Mouse (Mus musculus) G1E (cell line): ENCODE measurements around the gene Cabp2. TPM values are rescaled to one million over a fixed set of nuclear protein-coding genes. Genes with fewer than 3 reads are reported as not detected.
"Not testable (repeated sequence)": the region's sequence is repeated elsewhere in the genome, so short reads cannot be mapped to it uniquely, and the experiment has no call there.

ENCODE experiments used
- ATAC-seq: 2 replicates; pipeline ENCODE4 v1.8.0; 2016; ENCODE audit warnings: mild to moderate bottlenecking; ENCODE audit not compliant: insufficient number of reproducible peaks, poor library complexity, low FRiP score, severe bottlenecking; ENCODE audit errors: extremely low read depth
- DNase-seq: peaks from one replicate; pipeline ENCODE4 v3.0.0; 2012; ENCODE audit warnings: low spot score
- H3K27me3 ChIP-seq: 2 replicates; pipeline ENCODE4 v1.6.1; 2012; ENCODE audit warnings: mild to moderate bottlenecking, low read length, inconsistent platforms; ENCODE audit not compliant: insufficient read depth
- H3K36me3 ChIP-seq: replicated peaks from 2 replicates; pipeline ENCODE3; 2012; ENCODE audit warnings: mild to moderate bottlenecking, inconsistent platforms
- H3K4me1 ChIP-seq: 2 replicates; pipeline ENCODE4 v1.6.1; 2012; ENCODE audit warnings: low read depth, low read length, inconsistent platforms, mixed read lengths; ENCODE audit not compliant: insufficient read depth
- H3K4me3 ChIP-seq: 2 replicates; pipeline ENCODE4 v1.5.1; 2012; ENCODE audit warnings: low read depth, mild to moderate bottlenecking, inconsistent platforms, low read length, moderate library complexity, mixed read lengths
- H3K9me3 ChIP-seq: replicated peaks from 2 replicates; pipeline ENCODE4 v1.6.1; 2012; ENCODE audit warnings: inconsistent platforms
- CTCF ChIP-seq: IDR thresholded peaks from 2 replicates; pipeline ENCODE4 v1.5.1; 2012; ENCODE audit warnings: low read depth, low read length, inconsistent platforms, mixed read lengths
- GATA1 ChIP-seq: IDR thresholded peaks from 2 replicates; pipeline ENCODE4 v1.6.1; 2012; ENCODE audit warnings: borderline replicate concordance, low read length, inconsistent platforms, mixed read lengths
- GATA2 ChIP-seq: IDR thresholded peaks from 2 replicates; pipeline ENCODE4 v1.6.1; 2012; ENCODE audit warnings: low read depth, low read length, inconsistent platforms, borderline replicate concordance
- POLR2AphosphoS5 ChIP-seq: IDR thresholded peaks from 2 replicates; pipeline ENCODE4 v1.6.1; 2012; ENCODE audit warnings: low read depth, low read length, inconsistent platforms; ENCODE audit not compliant: insufficient replicate concordance
- TAL1 ChIP-seq: conservative IDR thresholded peaks from 2 replicates; pipeline ENCODE4 v1.6.1; 2012; ENCODE audit warnings: low read depth, low read length, inconsistent platforms, mixed read lengths
- polyA plus RNA-seq: library from polyadenylated mRNA; stranded (reverse); fragments of >175 nt; gene quantifications from 2 replicates; pipeline ENCODE4 v1.2.3, GENCODE M21; 2012
- total RNA-seq, 2 experiments: library from RNA; stranded (forward) in 1 of 2; stranded (reverse) in 1 of 2; fragments of 200-1000 nt in 1 of 2; fragments of >200 nt in 1 of 2; fragmentation: Nextera tagmentation in 1 of 2; gene quantifications; 2 replicates each; pipeline ENCODE4 v1.2.3; 2014 to 2017

The Cabp2 gene
- total and polyA plus RNA-seq, 3 experiments = not detected

DNA sequence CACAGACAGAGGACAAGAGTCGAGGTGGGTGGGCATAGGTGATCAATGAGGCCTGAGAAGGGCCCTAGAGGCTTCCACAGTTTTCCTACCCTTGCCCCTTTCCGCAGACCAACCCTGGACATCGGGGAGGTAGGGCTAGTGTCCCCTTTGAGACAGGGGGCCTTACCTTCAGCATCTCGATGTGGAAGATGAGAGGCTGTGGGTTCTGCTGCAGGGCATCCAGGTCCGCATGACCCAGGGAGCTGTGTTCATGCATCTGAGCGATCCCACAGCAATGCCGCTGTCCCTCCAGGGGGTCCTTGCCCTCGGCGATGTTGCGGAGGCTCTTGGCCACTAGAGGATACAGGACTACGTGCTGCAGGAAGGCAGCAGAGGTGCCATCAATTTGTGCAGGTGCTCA lies 34.4 kb downstream of the Cabp2 start:
- ATAC-seq = no peak
- no peak for TF ChIP-seq GATA1
- TF ChIP-seq TAL1 = no peak
- no peak for TF ChIP-seq POLR2AphosphoS5
- no peak for TF ChIP-seq CTCF
- no peak for TF ChIP-seq GATA2
- Histone ChIP-seq H3K27me3 (no peaks in the 10 kb centered on the region), H3K36me3 (peaks cover 84% of the 10 kb centered on the region), H3K4me3 (no peak overlapping the region), H3K9me3 (no peaks in the 10 kb centered on the region), H3K4me1 (peaks cover 52% of the 10 kb centered on the region)
- DNase-seq = no peak

DNA sequence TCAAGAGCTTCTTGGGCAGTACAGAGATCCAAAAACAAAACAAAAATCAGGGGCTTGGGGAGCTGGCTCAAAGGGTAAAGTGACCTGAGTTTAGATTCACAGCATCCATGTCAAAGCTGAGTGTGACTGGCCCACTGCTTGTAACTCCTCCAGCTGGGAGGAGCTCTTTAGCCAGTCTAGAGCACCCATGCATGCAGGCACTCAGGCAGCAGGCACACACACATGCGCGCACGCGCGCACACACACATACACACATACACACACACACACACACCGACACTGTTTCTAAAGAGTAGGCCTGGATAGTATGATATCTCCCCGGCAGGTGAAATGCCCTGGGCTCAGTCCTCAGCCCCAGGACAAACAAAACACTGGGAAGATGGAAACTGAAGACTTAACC lies 35.6 kb downstream of the Cabp2 start:
- no peak for ATAC-seq
- H3K4me1 ChIP-seq = peaks cover 62% of the 10 kb centered on the region
- H3K36me3 ChIP-seq = peaks cover 72% of the 10 kb centered on the region
- no peak for DNase-seq
- no peak for TF ChIP-seq CTCF
- TF ChIP-seq GATA2 = no peak
- TF ChIP-seq TAL1 = no peak
- no peak for TF ChIP-seq POLR2AphosphoS5
- no peak for TF ChIP-seq GATA1
- no peak overlapping the region for H3K4me3 ChIP-seq
- no peaks in the 10 kb centered on the region for H3K27me3 ChIP-seq
- no peaks in the 10 kb centered on the region for H3K9me3 ChIP-seq

DNA sequence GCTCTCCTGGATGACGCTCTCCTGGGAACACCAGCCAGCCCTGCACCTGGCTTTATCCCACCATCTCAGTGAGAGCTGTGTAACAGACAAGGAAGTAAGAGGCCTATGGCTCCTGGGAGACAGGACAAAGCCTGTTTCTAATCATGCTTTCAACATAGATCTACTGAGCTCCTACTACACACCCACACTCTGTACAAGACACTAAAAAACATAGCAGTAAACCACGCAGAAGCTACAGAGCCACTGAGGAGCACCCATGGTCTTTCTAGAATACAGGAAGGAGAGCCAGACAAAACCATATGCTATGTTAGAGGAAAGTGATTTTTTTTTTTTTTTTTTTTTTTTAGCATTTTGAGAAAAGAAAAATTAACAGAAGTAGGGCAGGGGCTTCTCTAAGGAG lies 37.0 kb downstream of the Cabp2 start:
- TF ChIP-seq CTCF (no peak), GATA2 (no peak), POLR2AphosphoS5 (no peak), GATA1 (no peak), TAL1 (no peak)
- no peaks in the 10 kb centered on the region for H3K9me3 ChIP-seq
- no peak for ATAC-seq

DNA sequence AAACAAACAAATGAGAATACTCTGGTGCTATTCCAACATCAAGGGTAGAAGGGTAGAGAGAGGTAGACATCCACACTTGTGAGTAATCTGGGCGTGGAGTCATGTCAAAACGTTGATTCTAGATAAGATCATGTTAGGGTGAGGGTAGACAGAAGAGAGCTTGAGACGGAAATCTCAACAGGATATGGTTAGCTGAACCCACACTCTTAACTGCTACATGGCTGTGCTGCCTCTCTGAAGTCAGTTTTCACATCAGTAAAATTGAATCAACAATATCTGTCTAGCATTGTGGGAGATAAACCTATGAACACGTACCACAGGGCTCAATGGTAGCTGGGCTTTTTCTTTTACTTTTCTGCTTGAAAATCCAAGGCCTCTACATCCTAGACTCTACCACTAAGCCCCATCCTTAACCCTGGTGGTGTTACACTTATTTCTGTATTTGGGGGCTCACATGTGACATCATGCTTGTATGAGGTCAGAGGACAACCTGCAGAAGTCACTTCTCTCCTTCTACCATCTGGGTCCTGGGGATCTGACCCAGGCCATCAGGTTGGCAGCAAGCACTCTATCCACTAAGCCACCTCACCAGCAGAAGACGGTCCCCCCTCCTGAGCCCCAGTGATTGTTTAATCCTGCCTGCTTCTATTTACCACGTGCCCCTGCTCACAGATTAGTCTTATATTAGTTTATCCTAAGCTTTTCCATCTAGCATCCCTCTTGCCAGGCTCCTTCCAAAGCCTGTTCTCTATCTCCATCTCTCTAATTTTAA lies 38.5 kb downstream of the Cabp2 start:
- Histone ChIP-seq H3K36me3 (peaks cover 45% of the 10 kb centered on the region), H3K27me3 (no peaks in the 10 kb centered on the region), H3K4me3 (peak overlapping the region; percentile 73; the same call in 1 of the 2 replicates), H3K4me1 (peaks cover 64% of the 10 kb centered on the region), H3K9me3 (no peaks in the 10 kb centered on the region)
- TF ChIP-seq CTCF (no peak), GATA2 (no peak), POLR2AphosphoS5 (no peak), GATA1 (no peak), TAL1 (no peak)
- DNase-seq (no peak), ATAC-seq (no peak)

More for the DNA sequence above, 37.0 kb downstream of the Cabp2 start:
- H3K4me3 ChIP-seq = no peak overlapping the region
- H3K27me3 ChIP-seq = no peaks in the 10 kb centered on the region
- peaks cover 64% of the 10 kb centered on the region for H3K4me1 ChIP-seq
- no peak for DNase-seq
- H3K36me3 ChIP-seq = peaks cover 58% of the 10 kb centered on the region

DNA sequence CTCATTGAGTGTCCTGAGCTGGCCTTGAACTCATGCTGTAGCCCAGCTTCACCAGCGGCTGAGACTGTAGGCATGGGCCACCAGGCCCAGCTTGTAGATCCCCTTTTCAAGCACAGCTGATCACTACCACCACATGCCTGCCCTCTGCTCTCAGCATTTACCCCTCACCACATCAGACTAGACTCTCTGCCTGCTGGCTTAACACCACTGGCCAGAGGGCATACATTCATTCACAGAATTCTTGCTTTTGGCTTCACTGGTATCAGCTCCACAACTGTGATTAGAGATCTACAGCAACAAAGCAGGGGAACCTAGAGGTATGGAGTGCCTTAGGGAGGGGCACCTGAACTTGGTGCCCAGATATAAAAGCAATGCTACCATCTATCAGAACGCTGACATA lies 39.1 kb downstream of the Cabp2 start:
- Histone ChIP-seq H3K4me3 (peak overlapping the region; percentile 73; the same call in 1 of the 2 replicates), H3K4me1 (peaks cover 64% of the 10 kb centered on the region), H3K36me3 (peaks cover 39% of the 10 kb centered on the region), H3K9me3 (no peaks in the 10 kb centered on the region), H3K27me3 (no peaks in the 10 kb centered on the region)
- TF ChIP-seq TAL1 (no peak), GATA2 (no peak), POLR2AphosphoS5 (no peak), CTCF (no peak), GATA1 (no peak)
- no peak for DNase-seq
- ATAC-seq = no peak

DNA sequence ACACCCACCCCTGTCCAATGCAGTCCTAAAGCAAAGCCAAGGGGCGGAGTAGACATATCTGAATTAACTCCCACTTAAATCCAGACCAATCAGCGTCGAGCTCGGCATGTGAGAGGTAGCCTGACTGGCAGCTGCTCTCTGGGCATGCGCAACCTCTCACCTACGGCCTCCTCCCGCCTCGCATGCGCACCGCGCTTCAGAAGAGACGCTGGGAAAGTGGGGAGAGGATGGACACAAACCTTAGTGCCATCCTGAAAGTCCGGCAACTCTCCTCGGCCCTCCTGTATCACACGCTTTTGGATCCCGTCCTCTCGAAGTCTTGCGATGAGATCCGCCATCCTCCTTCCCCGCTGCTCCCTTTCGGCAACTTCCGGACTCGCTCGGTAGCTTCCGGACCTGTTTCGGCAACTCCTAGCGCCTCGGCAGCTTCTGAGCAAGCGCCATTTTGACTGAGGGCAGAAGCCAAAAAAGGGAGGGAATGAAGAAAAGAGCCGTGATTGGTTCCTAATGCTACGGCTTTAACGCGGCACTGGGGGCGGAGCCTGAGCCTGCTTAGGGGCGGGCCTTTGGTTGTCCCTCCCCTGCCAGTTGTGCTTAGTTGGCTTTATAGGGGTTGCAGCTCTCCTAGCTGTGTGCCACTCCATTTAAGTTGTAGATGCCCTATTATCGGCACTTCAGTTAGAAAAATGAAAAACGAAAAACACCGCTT lies 39.9 kb downstream of the Cabp2 start:
- no peaks in the 10 kb centered on the region for H3K27me3 ChIP-seq
- no peaks in the 10 kb centered on the region for H3K9me3 ChIP-seq
- TF ChIP-seq POLR2AphosphoS5 (no peak), CTCF (no peak), GATA1 (no peak), TAL1 (no peak), GATA2 (no peak)
- peaks cover 66% of the 10 kb centered on the region for H3K4me1 ChIP-seq
- DNase-seq (peak; percentile 80), ATAC-seq (peak; percentile 73)
- H3K4me3 ChIP-seq = peak overlapping the region; percentile 73
- H3K36me3 ChIP-seq = peaks cover 31% of the 10 kb centered on the region

DNA sequence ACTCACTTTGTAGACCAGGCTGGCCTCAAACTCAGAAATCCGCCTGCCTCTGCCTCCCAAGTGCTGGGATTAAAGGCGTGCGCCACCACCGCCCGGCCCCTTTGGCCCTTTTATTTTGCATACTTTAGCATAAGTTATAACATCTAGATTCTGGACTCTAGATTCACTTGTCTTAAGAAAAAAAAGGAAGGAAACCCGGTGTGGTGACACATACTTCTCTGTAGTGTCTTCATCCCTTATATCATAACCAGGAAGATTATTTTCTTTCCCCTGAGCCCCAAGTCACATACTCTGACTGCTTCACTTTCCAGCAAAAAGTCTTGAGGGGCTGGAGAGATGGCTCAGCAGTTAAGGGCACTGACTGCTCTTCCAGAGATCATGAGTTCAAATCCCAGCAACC lies 40.5 kb downstream of the Cabp2 start:
- not testable (repeated sequence) for H3K27me3 ChIP-seq, DNase-seq, H3K9me3 ChIP-seq, H3K4me3 ChIP-seq, ATAC-seq
- Histone ChIP-seq H3K36me3 (peaks cover 26% of the 10 kb centered on the region), H3K4me1 (peaks cover 72% of the 10 kb centered on the region)
